Mouse (Mus musculus) heart, postnatal 36 days (tissue): ENCODE measurements around the gene Shkbp1. TPM values are rescaled to one million over a fixed set of nuclear protein-coding genes. Genes with fewer than 3 reads are reported as not detected.
A peak's percentile ranks its signal among the peaks of the same experiment; 100 is the strongest.

ENCODE experiments used
- DNase-seq, 2 experiments: peaks; one replicate each; pipeline ENCODE4 v3.0.0; 2021 to 2022
- intact Hi-C: fragments of 180-260 bp; cut with DNase I; formaldehyde crosslinking; loops from one replicate; pipeline ENCODE4 v1.15.1; 2025
- total RNA-seq, 2 experiments: library from RNA; stranded (reverse); gene quantifications; 2 replicates each; pipeline ENCODE4 v1.2.3; 2021

Shkbp1 gene
- 1 to 10 TPM; 6.5 to 7.5 TPM for total RNA-seq

GRCm38 (mm10) chr7:27355745-27356240 lies at the start of gene Shkbp1:
Shkbp1 (minus strand) TSS chr7:27356019.
- intact Hi-C loops = loop anchor here (2.0 to 5.0 kb wide), 3 partner anchors 17 to 317 kb away; partner anchors contain the start of genes Map3k10 and Sertad3

GRCm38 (mm10) chr7:27404203-27404942 lies 48.6 kb upstream of the Shkbp1 start:
- intact Hi-C loops = no loop called here
- no peak for DNase-seq

More at GRCm38 (mm10) chr7:27355745-27356240, at the start of gene Shkbp1:
- DNase-seq = peak; percentile 84 to 87

- DNase-seq = peak; percentile 31 to 67
- intact Hi-C loops = no loop called here
Measured at GRCm38 (mm10) chr7:27402675-27403074, 46.9 kb upstream of the Shkbp1 start.

GRCm38 (mm10) chr7:27400545-27400944 lies 44.7 kb upstream of the Shkbp1 start:
- intact Hi-C loops = no loop called here
- no peak for DNase-seq

GRCm38 (mm10) chr7:27397048-27397949 lies 41.5 kb upstream of the Shkbp1 start:
- intact Hi-C loops = no loop called here
- peak in 1 of 2 experiments; percentile 18 for DNase-seq

GRCm38 (mm10) chr7:27396184-27397047 lies 40.6 kb upstream of the Shkbp1 start:
- peak in 1 of 2 experiments; percentile 19 for DNase-seq
- intact Hi-C loops = no loop called here

- no peak for DNase-seq
- intact Hi-C loops = no loop called here
Measured at GRCm38 (mm10) chr7:27395521-27396183, 39.8 kb upstream of the Shkbp1 start.

- no peak for DNase-seq
- intact Hi-C loops = no loop called here
Measured at GRCm38 (mm10) chr7:27391416-27391815, 35.6 kb upstream of the Shkbp1 start.

- DNase-seq = no peak
- intact Hi-C loops = no loop called here
Measured at GRCm38 (mm10) chr7:27389213-27389612, 33.4 kb upstream of the Shkbp1 start.

GRCm38 (mm10) chr7:27384731-27385130 lies 28.9 kb upstream of the Shkbp1 start:
- DNase-seq = peak; percentile 71 to 79
- intact Hi-C loops = loop anchor here (1.0 to 2.0 kb wide), 2 partner anchors 48 to 82 kb away; no protein-coding TSS in a partner anchor

GRCm38 (mm10) chr7:27384134-27384533 lies 28.3 kb upstream of the Shkbp1 start:
- intact Hi-C loops = loop anchor here (1.0 to 2.0 kb wide), 2 partner anchors 48 to 81 kb away; no protein-coding TSS in a partner anchor
- no peak for DNase-seq

- DNase-seq = no peak
- intact Hi-C loops = no loop called here
Measured at GRCm38 (mm10) chr7:27383233-27383632, 27.4 kb upstream of the Shkbp1 start.

GRCm38 (mm10) chr7:27381560-27381959 lies 25.7 kb upstream of the Shkbp1 start:
- DNase-seq = no peak
- intact Hi-C loops = no loop called here

GRCm38 (mm10) chr7:27381009-27381408 lies 25.2 kb upstream of the Shkbp1 start:
- intact Hi-C loops = no loop called here
- no peak for DNase-seq

- no peak for DNase-seq
- intact Hi-C loops = no loop called here
Measured at GRCm38 (mm10) chr7:27379836-27380235, 24.0 kb upstream of the Shkbp1 start.

GRCm38 (mm10) chr7:27378431-27378830 lies 22.6 kb upstream of the Shkbp1 start:
- DNase-seq = no peak
- intact Hi-C loops = no loop called here

GRCm38 (mm10) chr7:27375274-27375673 lies 19.5 kb upstream of the Shkbp1 start:
- intact Hi-C loops = no loop called here
- DNase-seq = no peak

GRCm38 (mm10) chr7:27371715-27372462 lies 16.1 kb upstream of the Shkbp1 start:
- DNase-seq = no peak
- intact Hi-C loops = no loop called here

GRCm38 (mm10) chr7:27369111-27369510 lies 13.3 kb upstream of the Shkbp1 start:
- no peak for DNase-seq
- intact Hi-C loops = no loop called here
